Comparison of ENCODE assay signal across 39 mouse cellular contexts in the genomic region with DNA sequence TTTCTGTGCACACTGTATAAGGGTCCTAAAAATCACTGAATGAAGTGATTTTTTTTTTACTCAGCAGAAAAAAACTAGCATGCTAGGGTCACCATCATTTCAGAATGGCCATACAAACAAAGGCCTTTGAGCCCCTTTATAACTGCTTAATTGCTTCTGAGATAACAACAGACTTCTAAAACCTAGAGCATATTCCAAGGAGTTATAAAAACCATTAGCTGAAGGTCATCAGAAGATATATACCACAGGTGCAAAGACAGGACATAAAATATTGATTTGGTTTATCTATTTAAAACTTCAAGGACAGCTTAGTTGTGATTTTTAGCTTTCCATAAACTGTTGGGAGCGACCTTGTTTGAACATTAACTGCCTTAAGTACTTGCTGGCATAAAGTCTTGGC. TPM values are rescaled to one million over a fixed set of nuclear protein-coding genes. Genes with fewer than 3 reads are reported as not detected.
"Had no signal": no experiment of that assay in that cellular context is flagged by ENCODE, and none has a peak within 500 bp of the region (broad histone marks: within the 10 kb centered on the region; RNA-seq: fewer than 3 reads in every experiment).

No protein-coding gene starts in this region.

- H3K9me3 ChIP-seq: heart, embryonic 10.5 days; heart, embryonic 15.5 days; kidney, embryonic 15.5 days had no signal

- H3K36me3 ChIP-seq: heart, embryonic 10.5 days; heart, embryonic 12.5 days; heart, embryonic 13.5 days; heart, embryonic 15.5 days; hindbrain, embryonic 10.5 days; hindbrain, embryonic 12.5 days; hindbrain, embryonic 13.5 days; hindbrain, embryonic 15.5 days; kidney, embryonic 15.5 days had no signal

- DNase-seq: heart, adult 2 months; heart, postnatal 10 days; heart, postnatal 14 days; heart, postnatal 36 days; heart, postnatal 4 days; kidney, adult 11 months; kidney, adult 18-20 months; kidney, adult 2 months; kidney, adult 8-10 months; kidney, adult 9 months; kidney, postnatal 10 days; kidney, postnatal 14 days; kidney, postnatal 25 days; kidney, postnatal 36 days; kidney, postnatal 4 days; layer of hippocampus, adult 9-11 months; layer of hippocampus, postnatal 36 days had no signal

- H3K9ac ChIP-seq: heart, embryonic 12.5 days; heart, embryonic 13.5 days; heart, embryonic 15.5 days; hindbrain, embryonic 12.5 days; hindbrain, embryonic 13.5 days; hindbrain, embryonic 14.5 days; hindbrain, embryonic 15.5 days; kidney, embryonic 15.5 days had no signal

- H3K4me3 ChIP-seq: heart, adult 2 months; heart, embryonic 10.5 days; heart, embryonic 12.5 days; heart, embryonic 13.5 days; heart, embryonic 15.5 days; hindbrain, embryonic 10.5 days; hindbrain, embryonic 12.5 days; hindbrain, embryonic 13.5 days; hindbrain, embryonic 15.5 days; kidney, embryonic 15.5 days; layer of hippocampus, adult 2 months; left cerebral cortex, adult 2 months had no signal

- ATAC-seq: hindbrain, embryonic 16.5 days; hindbrain, postnatal 0 days; inflammation-experienced regulatory T-cells, adult 6 months had no signal

- H3K27ac ChIP-seq: heart, adult 2 months; heart, embryonic 10.5 days; heart, embryonic 13.5 days; heart, embryonic 15.5 days; hindbrain, embryonic 10.5 days; hindbrain, embryonic 12.5 days; hindbrain, embryonic 13.5 days; hindbrain, embryonic 14.5 days; hindbrain, embryonic 15.5 days; hindbrain, postnatal 0 days; kidney, embryonic 15.5 days; kidney, postnatal 0 days; layer of hippocampus, adult 2 months; left cerebral cortex, adult 2 months had no signal

- H3K4me2 ChIP-seq: heart, embryonic 11.5 days; heart, embryonic 12.5 days; heart, embryonic 13.5 days; heart, embryonic 15.5 days; hindbrain, embryonic 12.5 days; hindbrain, embryonic 13.5 days; hindbrain, embryonic 14.5 days; hindbrain, embryonic 15.5 days; kidney, embryonic 15.5 days had no signal

- H3K27me3 ChIP-seq: heart, embryonic 12.5 days; heart, embryonic 13.5 days; heart, embryonic 15.5 days; hindbrain, embryonic 12.5 days; hindbrain, embryonic 13.5 days; hindbrain, embryonic 15.5 days; kidney, embryonic 15.5 days had no signal

- H3K4me1 ChIP-seq: heart, embryonic 10.5 days; heart, embryonic 12.5 days; heart, embryonic 13.5 days; heart, embryonic 15.5 days; hindbrain, embryonic 10.5 days; hindbrain, embryonic 12.5 days; hindbrain, embryonic 13.5 days; hindbrain, embryonic 15.5 days; kidney, embryonic 15.5 days had no signal

RNA-seq across cellular contexts. Expression of gene Naip1, which starts 38.2 kb away (rescaled TPM):
- total RNA-seq: heart, postnatal 4 days; hematopoietic stem cell, adult 5-6 weeks had no signal
- polyA plus RNA-seq: heart, adult 2 months; heart, embryonic 10.5 days; heart, embryonic 11.5 days; heart, embryonic 12.5 days; heart, embryonic 13.5 days; heart, embryonic 14.5 days; heart, embryonic 15.5 days; heart, postnatal 0 days; hindbrain, embryonic 10.5 days; hindbrain, embryonic 11.5 days; hindbrain, embryonic 12.5 days; inflammation-experienced regulatory T-cells, adult 6 months; kidney, embryonic 15.5 days; kidney, embryonic 16.5 days; kidney, postnatal 0 days had no signal
